Mouse (Mus musculus): ENCODE measurements at regions not wholly inside any gene's neighbourhood (a gene's known extent, or its start where the extent isn't known, plus 50 kb on each side); places are given as distances from the start of the nearest gene placed in this dataset.

DNA sequence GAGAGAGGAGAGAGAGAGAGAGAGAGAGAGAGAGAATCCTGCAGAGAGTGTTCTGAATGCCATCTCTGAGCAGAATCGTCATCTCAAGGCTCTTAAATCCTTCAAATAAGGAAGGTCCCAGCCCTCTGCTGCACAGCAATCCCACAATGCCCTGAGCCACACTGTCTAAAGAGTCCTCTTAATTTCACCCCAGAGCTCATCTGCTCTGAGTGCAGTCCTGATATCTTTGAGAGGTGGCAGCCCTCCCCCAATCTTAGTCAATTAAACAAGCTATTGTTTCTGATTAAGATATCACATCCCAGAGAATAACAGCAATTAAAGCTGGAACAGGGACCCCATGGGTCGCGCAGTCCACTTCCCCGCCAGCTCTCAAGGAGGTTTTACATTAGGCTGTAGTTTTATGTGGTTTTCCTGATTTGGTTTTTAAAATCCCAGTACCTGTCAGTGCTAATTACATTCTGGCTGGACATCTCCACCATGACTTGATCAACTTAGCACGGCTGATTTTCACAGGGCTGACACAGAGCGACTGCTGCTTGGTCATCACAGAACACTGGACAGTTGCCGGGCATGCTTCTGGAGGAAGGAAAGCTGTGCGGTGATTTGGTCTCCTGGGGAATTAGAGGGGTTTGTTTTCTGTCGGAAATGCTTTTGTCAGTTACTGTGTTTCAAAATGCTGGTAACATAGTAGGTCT, 113.0 kb downstream of the Gm11011 start:
- TF ChIP-seq GATA4 (IDR thresholded peaks at IDR 0.05; ENCODE audit: insufficient replicate concordance, low read length), result no peak

DNA sequence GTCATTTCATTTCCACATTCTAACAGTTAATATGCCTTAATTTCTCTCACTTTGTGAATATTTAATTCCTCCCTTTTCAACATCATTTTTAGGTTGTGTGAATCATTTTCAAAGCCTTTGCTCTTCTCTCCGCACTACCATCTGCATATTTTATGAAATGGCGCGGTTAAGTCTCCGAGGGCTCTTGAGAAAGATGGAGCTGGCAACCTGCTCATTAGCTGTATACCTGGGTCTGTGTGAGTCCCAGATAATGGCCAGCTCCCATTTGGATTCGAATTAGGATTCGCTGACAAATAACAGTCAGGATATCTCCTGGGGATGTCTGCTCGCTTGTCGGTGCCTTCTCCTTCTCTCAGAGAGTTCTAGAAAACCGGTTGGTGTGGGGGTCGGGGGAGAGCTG, 118.0 kb downstream of the Gm11011 start:
- TF ChIP-seq GATA4 (IDR thresholded peaks at IDR 0.05; ENCODE audit: insufficient replicate concordance, low read length), result no peak

DNA sequence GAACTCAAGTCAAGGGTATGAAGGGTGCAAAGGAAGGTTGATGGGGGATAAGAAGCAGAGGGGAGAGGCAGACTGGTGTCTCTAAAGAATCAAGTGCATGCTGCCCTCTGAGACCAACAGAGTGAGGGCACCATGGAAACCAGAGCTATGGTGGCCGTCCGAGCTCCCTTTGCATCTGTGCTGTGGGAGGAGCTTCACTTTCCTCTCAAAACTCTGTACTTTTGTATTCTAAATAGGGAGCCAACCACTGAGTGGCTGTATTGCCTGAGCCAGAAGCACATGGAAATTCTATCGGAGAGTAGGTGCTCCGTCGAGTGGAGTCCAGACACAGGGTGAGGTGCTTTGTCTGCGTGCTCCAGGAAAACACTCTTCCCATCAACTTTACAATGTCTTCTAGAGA, 119.9 kb downstream of the Gm11011 start:
- no peak for TF ChIP-seq GATA4 (IDR thresholded peaks at IDR 0.05; ENCODE audit: insufficient replicate concordance, low read length)

- no peak for TF ChIP-seq GATA4 (IDR thresholded peaks at IDR 0.05; ENCODE audit: insufficient replicate concordance, low read length)
Observed at GRCm38 (mm10) chr2:169464106-169464505, 123.4 kb downstream of the Gm11011 start.

GRCm38 (mm10) chr2:169461491-169462039, 126.0 kb downstream of the Gm11011 start:
- TF ChIP-seq GATA4 (IDR thresholded peaks at IDR 0.05; ENCODE audit: insufficient replicate concordance, low read length), result no peak

GRCm38 (mm10) chr2:169452956-169453355, 134.6 kb downstream of the Gm11011 start:
- no peak for TF ChIP-seq GATA4 (IDR thresholded peaks at IDR 0.05; ENCODE audit: insufficient replicate concordance, low read length)

- TF ChIP-seq GATA4 (IDR thresholded peaks at IDR 0.05; ENCODE audit: insufficient replicate concordance, low read length), result no peak
Observed at GRCm38 (mm10) chr2:169450801-169451200, 136.7 kb downstream of the Gm11011 start.

- no peak for TF ChIP-seq GATA4 (IDR thresholded peaks at IDR 0.05; ENCODE audit: insufficient replicate concordance, low read length)
Observed at GRCm38 (mm10) chr2:169447495-169448280, 139.9 kb downstream of the Gm11011 start.

- no peak for TF ChIP-seq GATA4 (IDR thresholded peaks at IDR 0.05; ENCODE audit: insufficient replicate concordance, low read length)
Observed at GRCm38 (mm10) chr2:169445877-169446276, 141.7 kb downstream of the Gm11011 start.

DNA sequence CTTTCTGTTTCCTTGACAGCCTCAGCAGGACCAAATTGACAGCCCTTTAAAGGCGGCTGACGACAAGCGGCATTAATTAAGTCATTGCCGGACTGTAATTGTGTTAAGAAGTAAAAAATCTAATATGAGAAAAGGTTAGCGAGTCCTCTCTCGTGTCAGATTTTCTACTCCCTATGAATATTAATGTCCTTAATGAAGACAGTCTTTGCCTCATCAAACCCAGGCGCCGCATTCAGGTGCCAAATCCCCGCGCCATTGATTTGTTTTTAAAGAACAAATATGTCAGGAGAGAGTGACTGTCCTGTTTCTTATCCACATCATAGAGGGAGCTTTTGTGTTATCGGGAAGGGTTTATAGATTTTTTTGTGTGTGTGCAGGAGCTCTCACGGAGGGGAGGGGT, 142.2 kb downstream of the Gm11011 start:
- TF ChIP-seq GATA4 (IDR thresholded peaks at IDR 0.05; ENCODE audit: insufficient replicate concordance, low read length), result no peak

- TF ChIP-seq GATA4 (IDR thresholded peaks at IDR 0.05; ENCODE audit: insufficient replicate concordance, low read length), result no peak
Observed at GRCm38 (mm10) chr2:169443271-169443670, 144.3 kb downstream of the Gm11011 start.

GRCm38 (mm10) chr2:169431516-169431915, 156.0 kb downstream of the Gm11011 start:
- TF ChIP-seq GATA4 (IDR thresholded peaks at IDR 0.05; ENCODE audit: insufficient replicate concordance, low read length), result no peak

DNA sequence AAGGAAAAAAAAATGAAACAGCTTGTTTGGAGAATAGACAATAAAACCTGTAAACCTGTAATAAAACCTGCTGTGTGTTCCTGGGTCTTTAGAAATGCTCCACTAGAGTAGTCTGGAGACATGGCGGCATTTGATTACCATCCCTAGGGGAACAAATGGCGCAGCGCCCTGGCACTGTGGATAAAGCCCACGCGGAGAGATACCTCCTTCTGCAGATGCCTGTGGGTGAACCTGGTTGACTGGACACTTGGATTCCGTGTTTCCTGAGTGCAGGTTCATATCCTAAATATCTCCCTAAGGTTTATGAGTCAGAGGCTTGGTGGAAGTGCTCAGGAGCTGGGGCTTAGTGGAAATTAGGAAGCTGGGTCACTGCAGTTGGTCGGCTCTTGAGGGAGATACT, 158.1 kb downstream of the Gm11011 start:
- no peak for TF ChIP-seq GATA4 (IDR thresholded peaks at IDR 0.05; ENCODE audit: insufficient replicate concordance, low read length)

DNA sequence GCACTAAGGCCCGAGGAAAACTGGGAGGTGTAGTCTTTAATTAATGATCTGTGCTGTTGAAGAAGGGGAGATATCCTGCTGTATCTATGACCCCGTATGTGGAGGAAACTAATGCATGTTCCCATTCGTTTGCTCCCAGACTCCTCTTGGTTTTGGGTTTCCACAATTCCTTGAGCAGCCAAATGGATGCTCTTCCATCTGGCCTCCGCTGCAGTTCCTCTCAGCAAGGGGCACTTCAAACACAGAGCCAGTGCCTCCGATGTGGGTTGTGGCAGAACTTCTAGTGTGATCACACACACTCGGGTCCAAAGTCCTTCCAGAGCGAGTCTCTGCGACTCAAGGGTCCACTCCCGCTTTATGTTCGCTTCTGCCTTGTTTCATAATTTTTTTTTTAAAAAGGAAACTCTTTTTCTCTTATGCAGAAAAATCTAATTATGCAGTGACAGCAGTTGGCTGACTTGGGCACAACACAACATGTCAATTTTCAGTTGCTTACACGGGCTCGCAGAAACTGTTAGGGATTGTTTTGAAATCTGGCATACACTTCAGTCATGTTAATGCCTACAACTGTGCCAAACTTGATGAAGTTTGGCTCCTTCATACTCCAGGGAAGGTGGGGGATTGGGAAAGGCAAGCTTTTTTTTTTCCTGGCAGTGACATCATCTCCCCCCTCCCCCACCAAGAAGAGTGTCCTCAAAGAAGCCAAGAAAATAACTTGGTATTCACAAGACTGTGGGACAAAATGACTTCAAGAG, 163.2 kb downstream of the Gm11011 start:
- no peak for TF ChIP-seq GATA4 (IDR thresholded peaks at IDR 0.05; ENCODE audit: insufficient replicate concordance, low read length)

DNA sequence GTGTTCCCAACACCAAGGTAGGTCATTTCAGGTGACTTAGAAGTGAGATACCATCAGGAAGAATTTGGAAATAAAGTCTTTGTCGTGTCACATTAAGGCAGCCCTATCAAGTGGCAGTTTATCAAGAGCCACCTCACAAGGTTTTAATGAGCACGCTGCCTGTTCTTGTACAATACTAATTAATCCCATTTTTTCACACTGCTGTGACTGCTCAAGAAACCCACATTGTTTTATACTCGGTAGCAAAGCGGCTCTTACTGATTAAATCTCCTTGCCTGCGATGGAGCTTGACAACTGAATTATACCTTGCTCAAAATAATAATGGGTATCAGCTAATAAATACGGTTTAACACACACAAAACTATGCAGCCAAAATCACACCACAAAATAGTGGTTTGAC, 175.2 kb downstream of the Gm11011 start:
- no peak for TF ChIP-seq GATA4 (IDR thresholded peaks at IDR 0.05; ENCODE audit: insufficient replicate concordance, low read length)

Data from liver, adult (tissue).